Mouse (Mus musculus) ES-Bruce4 (cell line): ENCODE results near the gene B4galt2. TPM values are rescaled to one million over a fixed set of nuclear protein-coding genes. Genes with fewer than 3 reads are reported as not detected.

ENCODE experiments used
- H3K27ac ChIP-seq: 2 replicates; pipeline ENCODE4 v1.5.1; 2012; ENCODE audit warnings: low read length, inconsistent platforms; ENCODE audit not compliant: insufficient read depth
- H3K27me3 ChIP-seq: 2 replicates; pipeline ENCODE4 v1.6.1; 2012; ENCODE audit warnings: mild to moderate bottlenecking, low read length, inconsistent platforms; ENCODE audit not compliant: control insufficient read depth, poor library complexity, insufficient read depth, severe bottlenecking
- H3K36me3 ChIP-seq: 2 replicates; pipeline ENCODE4 v1.6.1; 2012; ENCODE audit warnings: inconsistent platforms, mild to moderate bottlenecking, low read length, moderate library complexity; ENCODE audit not compliant: control insufficient read depth, poor library complexity, insufficient read depth, severe bottlenecking
- H3K4me1 ChIP-seq: one replicate; pipeline ENCODE4 v1.8.1; 2011; ENCODE audit warnings: low read length; ENCODE audit not compliant: control insufficient read depth, insufficient read depth
- H3K4me3 ChIP-seq: 2 replicates; pipeline ENCODE4 v1.5.1; 2011; ENCODE audit warnings: low read depth, mild to moderate bottlenecking, low read length
- H3K9ac ChIP-seq: 2 replicates; pipeline ENCODE4 v1.6.1; 2012; ENCODE audit warnings: low read depth, mild to moderate bottlenecking, inconsistent platforms; ENCODE audit not compliant: poor library complexity, severe bottlenecking
- H3K9me3 ChIP-seq: replicated peaks from 2 replicates; pipeline ENCODE4 v1.6.1; 2012; ENCODE audit warnings: mild to moderate bottlenecking, low read length, inconsistent platforms; ENCODE audit not compliant: control insufficient read depth, poor library complexity, insufficient read depth, severe bottlenecking
- CTCF ChIP-seq: IDR thresholded peaks from one replicate; pipeline ENCODE4 v1.8.1; 2011; ENCODE audit warnings: low read depth, low read length
- EP300 ChIP-seq: IDR thresholded peaks from 2 replicates; pipeline ENCODE4 v1.6.1; 2011; ENCODE audit warnings: low read depth, low read length; ENCODE audit not compliant: insufficient read depth
- POLR2A ChIP-seq: IDR thresholded peaks from one replicate; pipeline ENCODE4 v1.8.1; 2011; ENCODE audit warnings: low read length; ENCODE audit not compliant: insufficient read depth
- polyA plus RNA-seq: library from polyadenylated mRNA; stranded (reverse); fragments of >200 nt; gene quantifications from 2 replicates; pipeline ENCODE4 v1.2.4, GENCODE M21; 2011; ENCODE audit warnings: low read depth; ENCODE audit not compliant: missing spikeins, insufficient read depth, insufficient read length

Gene B4galt2
- polyA plus RNA-seq, 1 experiment, result 15.3 TPM

DNA sequence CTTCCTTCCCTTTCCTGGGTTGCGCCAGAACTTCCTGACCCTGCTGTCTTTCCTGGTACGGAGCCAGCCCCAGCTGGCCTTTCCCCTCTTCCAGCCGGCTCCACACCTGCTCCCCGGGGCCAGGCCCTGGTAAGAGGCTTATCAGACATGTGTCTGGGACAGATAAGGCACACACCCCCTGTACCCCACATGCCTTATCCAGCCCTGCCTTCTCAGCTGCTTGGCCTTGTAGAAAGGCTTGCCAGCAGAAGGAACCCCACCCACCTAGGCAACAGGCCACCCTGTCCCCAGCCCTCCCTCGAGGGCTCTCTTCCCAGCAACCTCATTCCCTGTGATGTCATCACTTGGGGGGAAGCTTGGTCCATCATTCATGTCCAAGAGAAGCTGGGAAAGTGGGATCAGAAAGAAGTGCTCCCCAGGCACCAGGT, 53.1 kb downstream of the B4galt2 start:
- H3K4me1 ChIP-seq, result no peaks in the 10 kb centered on the region
- H3K4me3 ChIP-seq, result no peak overlapping the region
- H3K27ac ChIP-seq, result no peak overlapping the region
- no peaks in the 10 kb centered on the region for H3K9me3 ChIP-seq
- no peak for TF ChIP-seq POLR2A
- no peak for TF ChIP-seq EP300
- no peak for TF ChIP-seq CTCF
- no peaks in the 10 kb centered on the region for H3K27me3 ChIP-seq
- H3K9ac ChIP-seq, result no peak overlapping the region
- no peaks in the 10 kb centered on the region for H3K36me3 ChIP-seq

- TF ChIP-seq POLR2A (no peak), CTCF (peak; percentile 91)
- H3K27ac ChIP-seq, result no peak overlapping the region
- H3K9ac ChIP-seq, result no peak overlapping the region
- no peaks in the 10 kb centered on the region for H3K36me3 ChIP-seq
- H3K4me3 ChIP-seq, result no peak overlapping the region
- H3K4me1 ChIP-seq, result no peaks in the 10 kb centered on the region
- no peaks in the 10 kb centered on the region for H3K27me3 ChIP-seq
- no peaks in the 10 kb centered on the region for H3K9me3 ChIP-seq
These were observed 53.8 kb downstream of the B4galt2 start for GRCm38 (mm10) chr4:117829260-117830123.

GRCm38 (mm10) chr4:117828572-117829145, 54.6 kb downstream of the B4galt2 start:
- Histone ChIP-seq H3K27ac (no peak overlapping the region), H3K4me1 (no peaks in the 10 kb centered on the region), H3K36me3 (no peaks in the 10 kb centered on the region), H3K9me3 (no peaks in the 10 kb centered on the region), H3K9ac (no peak overlapping the region), H3K4me3 (no peak overlapping the region), H3K27me3 (no peaks in the 10 kb centered on the region)
- TF ChIP-seq EP300, result no peak
- no peak for TF ChIP-seq CTCF

Other genes with a start within 250 kb of the B4galt2 start
- 28.0 and 35.1 TPM in 2 replicates for gene Dmap1, start 201.2 kb downstream of the B4galt2 start, polyA plus RNA-seq
- gene Gm12845, start 159.1 kb downstream of the B4galt2 start, polyA plus RNA-seq, result not detected in 2 replicates
- 0.48 TPM in 1 of 2 replicates, not detected in the other for gene Klf17, start 117.8 kb downstream of the B4galt2 start, polyA plus RNA-seq
- gene Slc6a9, start 49.0 kb downstream of the B4galt2 start, polyA plus RNA-seq, result 2.1 and 3.5 TPM in 2 replicates
- gene Ccdc24, start 10.9 kb downstream of the B4galt2 start, polyA plus RNA-seq, result 1.7 and 3.8 TPM in 2 replicates
- gene Atp6v0b, start 3.8 kb upstream of the B4galt2 start, polyA plus RNA-seq, result 102 and 115 TPM in 2 replicates
- 7.4 and 8.0 TPM in 2 replicates for gene Dph2, start 8.5 kb upstream of the B4galt2 start, polyA plus RNA-seq
- 24.7 and 25.1 TPM in 2 replicates for gene Ipo13, start 31.5 kb upstream of the B4galt2 start, polyA plus RNA-seq
- gene Artn, start 46.3 kb upstream of the B4galt2 start, polyA plus RNA-seq, result 5.0 and 6.1 TPM in 2 replicates